Mouse (Mus musculus): Measurements from ENCODE around the gene Dcaf4. TPM values are rescaled to one million over a fixed set of nuclear protein-coding genes. Genes with fewer than 3 reads are reported as not detected.

Dcaf4 gene
- polyA plus RNA-seq, 1 experiment from 2014 or later = 27.4 TPM

DNA sequence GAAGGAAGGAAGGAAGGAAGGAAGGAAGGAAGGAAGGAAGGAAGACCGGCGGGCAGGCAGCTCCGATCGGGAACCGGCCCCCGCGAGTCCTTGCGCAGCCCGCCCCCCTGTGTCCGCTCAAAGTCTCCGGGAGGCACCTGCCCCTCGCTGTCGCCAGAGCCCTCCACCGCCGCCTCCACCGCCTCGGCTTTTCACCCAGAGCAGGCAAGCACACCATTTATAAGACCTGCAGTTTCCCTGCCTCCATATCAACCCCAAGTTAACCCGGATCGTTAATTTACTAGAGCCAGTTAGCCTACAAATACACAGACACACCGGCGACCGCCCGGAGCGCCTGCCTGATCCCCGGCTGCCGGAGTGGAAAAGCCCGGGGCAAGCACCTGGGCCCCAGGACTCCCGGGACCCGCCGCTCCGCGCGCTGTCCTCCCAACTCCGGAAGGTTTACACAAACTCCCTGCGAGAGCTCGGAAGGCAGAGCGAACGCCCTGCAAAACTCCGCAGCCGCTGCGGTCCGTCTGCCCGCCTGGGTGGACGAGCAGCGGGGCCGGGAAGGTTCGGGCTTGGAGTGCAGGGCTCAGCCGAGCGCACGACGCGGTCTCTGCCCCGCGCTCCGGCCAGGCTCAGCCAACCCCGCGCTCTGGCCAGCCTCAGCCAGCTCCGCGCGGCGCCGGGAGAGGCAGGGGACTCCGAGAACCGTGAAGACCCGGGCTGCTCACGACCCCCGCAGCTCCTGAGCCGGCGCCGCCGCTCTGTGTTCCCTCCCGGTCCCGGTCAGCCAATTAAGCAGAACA is 33.4 kb upstream of the Dcaf4 start:
- ATAC-seq (ENCODE audit: low FRiP score, low read depth) = peak; percentile 71
- Histone ChIP-seq H3K9me3 (peaks cover 4% of the 10 kb centered on the region; the same call in 1 of the 2 replicates), H3K27me3 (peaks cover 16% of the 10 kb centered on the region), H3K4me2 (replicated peaks) (peak overlapping the region; percentile 99), H3K27ac (replicated peaks) (peak overlapping the region; percentile 88), H3K36me3 (no peaks in the 10 kb centered on the region), H3K4me1 (peaks cover 25% of the 10 kb centered on the region), H3K4me3 (peak overlapping the region; percentile 75), H3K9ac (replicated peaks) (peak overlapping the region; percentile 77)
- WGBS = under 1% methylated on average over 73 of the region's 73 CpGs

DNA sequence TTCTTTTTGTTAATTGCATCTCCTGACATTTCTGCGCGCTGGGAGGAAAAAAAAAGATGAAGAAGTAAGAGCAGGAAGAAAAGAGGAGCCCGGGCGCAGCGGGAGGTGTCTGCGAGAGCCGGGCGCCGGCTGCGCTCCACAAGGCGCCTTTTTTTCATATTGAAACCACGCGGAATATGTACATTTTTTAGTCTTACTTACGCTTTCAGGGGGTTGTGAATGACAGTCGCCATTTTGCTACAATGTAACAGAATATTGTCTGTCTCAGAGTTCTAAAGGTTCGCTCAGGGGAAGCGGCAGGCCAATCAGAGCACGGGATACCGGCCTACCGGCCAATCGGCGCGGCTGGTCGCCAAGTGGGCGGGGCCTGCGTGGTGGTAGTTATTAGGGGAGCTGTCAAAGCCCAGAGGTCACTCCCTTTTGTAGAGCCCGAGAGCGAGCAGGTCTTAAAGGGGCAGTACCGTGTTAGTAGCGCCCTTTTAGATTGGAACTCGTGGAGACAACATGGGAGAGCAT is 32.7 kb upstream of the Dcaf4 start, which contains the start of gene Dpf3:
Gene Dpf3, minus strand, starts transcription at position 241 of the 516 bp plus-strand sequence.
- peaks cover 25% of the 10 kb centered on the region for H3K4me1 ChIP-seq
- H3K9me3 ChIP-seq = peaks cover 4% of the 10 kb centered on the region; the same call in 1 of the 2 replicates
- no peaks in the 10 kb centered on the region for H3K36me3 ChIP-seq
- H3K9ac ChIP-seq (replicated peaks) = peak within 1 kb of the TSS; percentile 77
- H3K4me3 ChIP-seq = peak within 1 kb of the TSS; percentile 75
- peak; percentile 95 for ATAC-seq (ENCODE audit: low FRiP score, low read depth)
- peak within 1 kb of the TSS; percentile 88 for H3K27ac ChIP-seq (replicated peaks)
- peak within 1 kb of the TSS; percentile 99 for H3K4me2 ChIP-seq (replicated peaks)
- WGBS = 0% methylated on average over 31 of the region's 31 CpGs
- peaks cover 16% of the 10 kb centered on the region for H3K27me3 ChIP-seq

DNA sequence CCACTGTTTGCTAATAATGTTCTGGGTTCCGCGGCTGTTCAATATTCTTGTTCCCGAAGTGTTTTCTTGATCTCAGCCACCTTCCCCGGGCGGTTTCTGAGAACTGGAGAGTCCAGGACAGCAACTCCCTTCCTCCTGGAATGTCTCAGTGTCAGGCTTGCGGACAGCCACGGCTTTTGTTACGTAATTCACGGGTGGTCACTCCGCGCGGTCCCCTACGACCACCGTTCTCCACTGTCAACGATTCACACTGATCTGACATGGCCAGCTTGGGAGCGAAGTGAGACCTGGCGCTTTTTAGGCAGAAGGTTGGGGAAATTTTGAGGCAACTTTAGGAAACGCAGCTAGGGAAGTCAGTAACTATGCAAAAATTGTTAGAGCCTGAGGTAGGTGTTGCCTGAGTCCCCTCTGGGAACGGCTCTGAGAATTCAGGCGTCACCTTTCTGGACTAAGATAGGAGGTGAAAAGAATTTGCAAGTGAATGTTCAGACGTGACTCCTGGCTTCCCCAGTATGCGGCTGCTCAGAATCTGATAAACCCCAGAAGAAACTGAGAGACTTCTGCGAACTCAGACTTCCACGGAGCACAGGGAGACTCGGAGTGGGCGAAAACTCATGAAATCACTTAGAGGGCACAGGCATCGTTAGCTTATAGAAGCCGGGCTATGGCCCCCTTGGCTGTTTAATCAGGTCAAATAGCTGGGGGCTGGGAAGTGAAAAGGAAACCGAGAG is 31.9 kb upstream of the Dcaf4 start:
- under 1% methylated on average over 29 of the region's 29 CpGs for WGBS
- Histone ChIP-seq H3K27ac (replicated peaks) (no peak overlapping the region), H3K4me2 (replicated peaks) (peak overlapping the region; percentile 99), H3K4me3 (peak overlapping the region; percentile 75), H3K27me3 (peaks cover 12% of the 10 kb centered on the region), H3K9me3 (peaks cover 4% of the 10 kb centered on the region; the same call in 1 of the 2 replicates), H3K36me3 (no peaks in the 10 kb centered on the region), H3K9ac (replicated peaks) (peak overlapping the region; percentile 50), H3K4me1 (peaks cover 25% of the 10 kb centered on the region)
- ATAC-seq (ENCODE audit: low FRiP score, low read depth) = no peak

DNA sequence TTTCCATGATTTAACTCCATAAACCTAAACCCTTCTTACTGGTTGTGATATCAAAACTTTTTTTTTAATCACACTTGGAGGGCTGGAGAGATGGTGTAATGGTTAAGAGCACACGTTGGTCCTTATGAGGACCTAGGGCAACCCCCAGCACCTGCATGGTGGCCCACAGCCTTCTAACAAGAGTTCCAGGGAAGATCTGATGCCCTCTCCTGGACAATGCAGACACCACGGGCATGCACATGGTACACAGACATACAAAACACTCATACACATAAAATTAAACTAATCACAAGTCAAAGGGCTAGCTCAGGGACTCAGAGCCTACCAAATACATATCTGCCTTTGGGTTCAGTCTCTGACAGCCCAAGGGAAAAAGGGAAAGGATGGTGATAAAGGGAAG is 30.5 kb upstream of the Dcaf4 start:
- Histone ChIP-seq H3K27me3 (peaks cover 1% of the 10 kb centered on the region; the same call in 1 of the 2 replicates), H3K9ac (replicated peaks) (no peak overlapping the region), H3K27ac (replicated peaks) (no peak overlapping the region), H3K36me3 (no peaks in the 10 kb centered on the region), H3K4me1 (peaks cover 19% of the 10 kb centered on the region), H3K4me3 (no peak overlapping the region), H3K4me2 (replicated peaks) (no peak overlapping the region), H3K9me3 (peaks cover 4% of the 10 kb centered on the region; the same call in 1 of the 2 replicates)
- no peak for ATAC-seq (ENCODE audit: low FRiP score, low read depth)
- WGBS = 26% methylated on average over 2 of the region's 2 CpGs

DNA sequence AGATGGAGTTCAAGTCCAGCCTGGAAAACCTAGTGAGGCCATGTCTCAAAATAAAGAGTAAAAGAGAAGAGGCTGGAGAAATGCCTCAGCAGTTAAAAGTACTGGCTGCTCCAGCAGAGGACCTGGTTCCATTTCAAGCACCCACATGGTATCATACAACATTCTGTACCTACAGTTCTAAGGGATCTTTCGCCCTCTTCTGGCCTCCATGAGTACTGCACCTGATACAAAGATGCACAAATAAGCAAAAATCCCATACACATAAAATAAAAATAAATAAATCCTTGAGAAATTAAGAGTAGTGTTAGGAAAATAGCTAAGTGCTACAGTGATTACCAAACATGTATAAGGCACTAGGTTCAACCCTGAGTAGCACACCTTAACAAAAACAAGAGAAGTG is 28.7 kb upstream of the Dcaf4 start:
- Histone ChIP-seq H3K4me1 (peaks cover 13% of the 10 kb centered on the region), H3K9ac (replicated peaks) (no peak overlapping the region), H3K4me3 (no peak overlapping the region), H3K27ac (replicated peaks) (no peak overlapping the region), H3K4me2 (replicated peaks) (no peak overlapping the region), H3K27me3 (no peaks in the 10 kb centered on the region), H3K9me3 (peaks cover 4% of the 10 kb centered on the region; the same call in 1 of the 2 replicates), H3K36me3 (no peaks in the 10 kb centered on the region)
- WGBS = 38% methylated on average over 1 of the region's 1 CpGs
- no peak for ATAC-seq (ENCODE audit: low FRiP score, low read depth)

DNA sequence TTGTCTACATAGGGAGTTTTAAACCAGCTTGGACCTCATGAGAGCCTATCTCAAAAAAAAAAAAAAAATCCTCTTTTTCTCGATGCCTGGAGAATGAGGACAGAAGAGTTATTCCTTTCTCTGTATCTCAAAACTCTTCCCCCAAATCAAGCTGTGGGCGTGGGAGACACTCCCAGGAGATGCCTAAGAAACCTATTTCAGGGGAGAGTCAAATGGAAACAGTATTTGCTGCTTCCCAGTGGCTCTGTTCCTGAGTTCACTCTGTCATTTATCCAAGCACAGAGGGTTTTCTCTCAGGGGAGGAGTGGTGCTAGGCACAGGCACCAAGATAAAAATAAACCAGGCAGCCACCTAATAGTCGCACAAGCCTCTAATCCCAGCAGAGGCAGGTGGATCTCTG is 27.5 kb upstream of the Dcaf4 start:
- Histone ChIP-seq H3K27ac (replicated peaks) (no peak overlapping the region), H3K9me3 (peaks cover 4% of the 10 kb centered on the region; the same call in 1 of the 2 replicates), H3K4me2 (replicated peaks) (no peak overlapping the region), H3K4me3 (no peak overlapping the region), H3K9ac (replicated peaks) (no peak overlapping the region), H3K27me3 (no peaks in the 10 kb centered on the region), H3K4me1 (peaks cover 13% of the 10 kb centered on the region), H3K36me3 (no peaks in the 10 kb centered on the region)
- WGBS = 73% methylated on average over 3 of the region's 3 CpGs
- no peak for ATAC-seq (ENCODE audit: low FRiP score, low read depth)

DNA sequence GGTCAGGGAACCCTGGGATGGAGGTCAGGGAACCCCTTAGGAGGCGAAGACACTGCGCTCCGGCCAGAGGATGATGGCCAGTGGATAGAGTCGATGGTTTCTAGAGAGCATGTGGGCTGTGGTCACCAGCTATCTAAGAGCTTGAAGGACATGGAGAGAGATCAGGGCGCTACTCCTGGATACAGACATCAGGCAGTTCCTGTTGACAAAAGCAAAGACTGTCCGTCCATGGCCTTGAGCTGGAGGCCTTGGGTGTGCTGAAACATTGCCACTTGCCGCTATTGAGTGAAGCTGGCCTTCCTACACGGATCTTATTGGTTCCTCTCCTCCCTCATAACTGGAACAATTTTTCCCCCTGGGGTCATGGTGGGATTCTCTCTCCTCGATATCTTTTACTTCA is 26.1 kb upstream of the Dcaf4 start:
- no peak overlapping the region for H3K4me2 ChIP-seq (replicated peaks)
- no peak overlapping the region for H3K9ac ChIP-seq (replicated peaks)
- no peaks in the 10 kb centered on the region for H3K4me1 ChIP-seq
- peaks cover 4% of the 10 kb centered on the region; the same call in 1 of the 2 replicates for H3K9me3 ChIP-seq
- WGBS = 81% methylated on average over 9 of the region's 9 CpGs
- no peak overlapping the region for H3K27ac ChIP-seq (replicated peaks)
- ATAC-seq (ENCODE audit: low FRiP score, low read depth) = no peak
- no peaks in the 10 kb centered on the region for H3K27me3 ChIP-seq
- no peak overlapping the region for H3K4me3 ChIP-seq
- H3K36me3 ChIP-seq = no peaks in the 10 kb centered on the region

DNA sequence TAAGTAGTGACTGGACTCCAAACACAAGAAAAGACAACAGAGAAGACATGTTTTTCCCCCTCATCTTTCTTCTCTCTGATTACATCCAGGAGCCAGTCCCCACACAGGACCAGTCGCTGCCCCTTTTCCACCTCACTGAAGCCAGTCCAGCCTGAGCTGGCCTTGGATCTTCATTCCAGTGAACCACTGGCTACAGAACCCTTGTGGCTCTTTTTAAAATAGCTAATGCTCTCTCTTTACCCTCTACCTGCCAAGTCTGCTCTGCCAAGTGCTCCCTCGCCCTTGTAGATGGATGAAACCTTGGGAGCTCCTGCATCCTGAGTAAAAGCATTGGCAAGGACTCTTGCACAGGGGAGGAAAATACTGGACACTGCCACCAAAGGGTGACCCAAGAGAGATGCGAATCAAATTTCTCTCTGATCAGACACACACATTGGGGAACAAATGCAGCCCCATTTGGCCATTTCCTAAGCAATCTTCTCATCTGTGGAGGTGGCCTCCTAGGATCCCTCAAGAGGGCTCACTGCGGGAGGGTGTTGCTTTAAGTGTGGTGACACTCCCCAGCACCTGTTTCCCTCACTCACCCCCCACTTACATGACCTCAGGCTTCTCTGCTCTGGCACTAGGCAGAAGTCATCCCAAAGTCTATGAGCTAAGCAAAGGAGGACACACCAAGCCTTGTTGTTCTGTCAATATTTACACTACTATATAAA is 24.9 kb upstream of the Dcaf4 start:
- no peak for ATAC-seq (ENCODE audit: low FRiP score, low read depth)
- WGBS = 80% methylated on average over 4 of the region's 4 CpGs

DNA sequence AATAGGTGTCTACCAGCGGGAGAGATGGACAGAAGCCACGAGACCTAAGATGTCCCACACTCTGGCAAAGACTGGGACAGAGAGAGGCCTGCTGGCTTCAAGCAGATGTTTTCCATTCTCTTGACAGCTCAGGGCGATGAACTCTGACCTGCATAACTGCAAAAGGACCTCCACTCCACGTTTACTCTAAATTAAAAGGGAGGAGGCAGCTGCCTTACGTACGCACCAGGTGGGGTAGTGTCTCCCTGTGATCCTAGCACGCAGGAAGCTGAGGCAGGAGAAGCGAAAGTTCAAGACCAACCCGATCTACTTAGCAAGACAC is 24.3 kb upstream of the Dcaf4 start:
- no peaks in the 10 kb centered on the region for H3K27me3 ChIP-seq
- no peak for ATAC-seq (ENCODE audit: low FRiP score, low read depth)
- 72% methylated on average over 9 of the region's 9 CpGs for WGBS
- no peak overlapping the region for H3K27ac ChIP-seq (replicated peaks)
- H3K9me3 ChIP-seq = peaks cover 4% of the 10 kb centered on the region; the same call in 1 of the 2 replicates
- H3K36me3 ChIP-seq = no peaks in the 10 kb centered on the region
- H3K4me2 ChIP-seq (replicated peaks) = no peak overlapping the region
- no peak overlapping the region for H3K9ac ChIP-seq (replicated peaks)
- no peaks in the 10 kb centered on the region for H3K4me1 ChIP-seq
- no peak overlapping the region for H3K4me3 ChIP-seq

More for the DNA sequence above, 24.9 kb upstream of the Dcaf4 start:
- Histone ChIP-seq H3K4me1 (no peaks in the 10 kb centered on the region), H3K9me3 (peaks cover 4% of the 10 kb centered on the region; the same call in 1 of the 2 replicates), H3K9ac (replicated peaks) (no peak overlapping the region), H3K27ac (replicated peaks) (no peak overlapping the region), H3K4me2 (replicated peaks) (no peak overlapping the region), H3K36me3 (no peaks in the 10 kb centered on the region), H3K4me3 (no peak overlapping the region), H3K27me3 (no peaks in the 10 kb centered on the region)

DNA sequence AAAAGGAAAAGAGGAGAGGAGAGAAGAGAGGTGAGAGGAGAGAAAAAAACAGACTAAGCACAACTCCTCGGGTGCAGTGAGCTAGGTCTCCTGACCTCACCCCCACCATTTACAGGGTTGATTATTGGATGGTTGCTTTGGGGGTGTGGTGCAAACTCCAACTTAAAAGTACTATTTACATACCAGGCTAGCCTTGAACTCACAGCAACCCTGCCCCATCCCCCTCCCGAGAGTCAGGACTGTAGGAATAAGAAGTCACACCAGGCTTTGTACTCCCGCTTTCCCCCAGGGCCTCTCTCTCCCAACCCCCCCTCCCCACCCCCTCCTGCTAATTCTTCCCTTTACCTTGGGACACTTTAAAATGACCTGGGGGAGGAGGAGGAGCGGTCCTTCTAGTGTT is 23.9 kb upstream of the Dcaf4 start:
- WGBS = 87% methylated on average over 4 of the region's 4 CpGs

DNA sequence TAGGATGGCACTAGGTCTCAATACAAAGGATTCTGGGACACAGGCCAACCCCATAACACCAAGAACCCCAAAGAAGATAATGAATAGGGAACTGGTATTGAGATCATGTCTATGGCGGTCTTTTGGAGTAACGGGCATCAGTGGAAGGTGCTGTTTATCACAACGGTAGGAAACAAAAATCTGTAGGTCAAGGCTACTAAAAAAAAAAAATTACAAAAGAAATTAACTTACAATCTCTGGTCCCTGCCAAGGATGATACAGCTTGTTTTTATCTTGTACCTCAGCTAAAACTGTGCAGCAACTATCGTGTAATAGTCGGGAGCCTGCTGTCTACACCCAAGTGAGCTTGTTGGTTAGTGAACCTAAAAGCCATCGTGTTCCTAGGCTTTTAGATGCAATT is 23.5 kb upstream of the Dcaf4 start:
- H3K36me3 ChIP-seq = no peaks in the 10 kb centered on the region
- 95% methylated on average over 6 of the region's 6 CpGs for WGBS
- no peaks in the 10 kb centered on the region for H3K4me1 ChIP-seq
- no peak overlapping the region for H3K4me2 ChIP-seq (replicated peaks)
- no peak overlapping the region for H3K4me3 ChIP-seq
- H3K9ac ChIP-seq (replicated peaks) = no peak overlapping the region
- no peak for ATAC-seq (ENCODE audit: low FRiP score, low read depth)
- H3K27me3 ChIP-seq = no peaks in the 10 kb centered on the region; the same call in 1 of the 2 replicates
- H3K27ac ChIP-seq (replicated peaks) = no peak overlapping the region
- H3K9me3 ChIP-seq = no peaks in the 10 kb centered on the region

More for the DNA sequence above, 23.9 kb upstream of the Dcaf4 start:
- H3K4me3 ChIP-seq = no peak overlapping the region
- no peaks in the 10 kb centered on the region for H3K4me1 ChIP-seq
- no peak for ATAC-seq (ENCODE audit: low FRiP score, low read depth)
- no peak overlapping the region for H3K4me2 ChIP-seq (replicated peaks)
- no peak overlapping the region for H3K9ac ChIP-seq (replicated peaks)
- peaks cover 2% of the 10 kb centered on the region; the same call in 1 of the 2 replicates for H3K9me3 ChIP-seq
- no peaks in the 10 kb centered on the region for H3K36me3 ChIP-seq
- H3K27ac ChIP-seq (replicated peaks) = no peak overlapping the region
- H3K27me3 ChIP-seq = no peaks in the 10 kb centered on the region; the same call in 1 of the 2 replicates

Measured in midbrain, embryonic 12.5 days (tissue).